Mouse (Mus musculus): ENCODE results near the gene Nudt13. TPM values are rescaled to one million over a fixed set of nuclear protein-coding genes. Genes with fewer than 3 reads are reported as not detected.

The Nudt13 gene
- polyA plus RNA-seq, 1 experiment from 2014 or later: 6.6 TPM

GRCm38 (mm10) chr14:20363230-20363629 is 68.7 kb downstream of the Nudt13 start:
- no peak overlapping the region for H3K4me2 ChIP-seq
- no peak overlapping the region for H3K4me3 ChIP-seq (ENCODE audit: low read depth, low read length)
- ATAC-seq (ENCODE audit: low FRiP score) (no peak), DNase-seq (ENCODE audit: low spot score, missing footprints) (no peak)
- no peak overlapping the region for H3K9ac ChIP-seq (ENCODE audit: low read length)
- 96% methylated on average over 4 of the region's 4 CpGs for WGBS
- no peaks in the 10 kb centered on the region for H3K4me1 ChIP-seq (ENCODE audit: control insufficient read depth, insufficient read depth, low read length)
- H3K9me3 ChIP-seq (ENCODE audit: control insufficient read depth, low read length): no peaks in the 10 kb centered on the region
- peaks cover 21% of the 10 kb centered on the region for H3K36me3 ChIP-seq (ENCODE audit: control insufficient read depth, insufficient read depth, low read length)
- H3K27me3 ChIP-seq (ENCODE audit: control insufficient read depth, insufficient read depth, low read length): no peaks in the 10 kb centered on the region
- no peak overlapping the region for H3K27ac ChIP-seq (ENCODE audit: low read depth, low read length)

Other genes with a start within 250 kb of the Nudt13 start
- 11.3 and 12.6 TPM in 2 replicates for gene Saysd1, start 156.2 kb upstream of the Nudt13 start, polyA plus RNA-seq (2014; fragmentation: Nextera tagmentation; extraction: Ambion mirVana)
- 4.5 and 6.6 TPM in 2 replicates for gene Kcnk5, start 112.9 kb upstream of the Nudt13 start, polyA plus RNA-seq (2014; fragmentation: Nextera tagmentation; extraction: Ambion mirVana)
- gene Kcnk16, start 25.5 kb upstream of the Nudt13 start, polyA plus RNA-seq (2014; fragmentation: Nextera tagmentation; extraction: Ambion mirVana): not detected in 2 replicates
- gene Ecd, start 53.4 kb downstream of the Nudt13 start, polyA plus RNA-seq (2014; fragmentation: Nextera tagmentation; extraction: Ambion mirVana): 73.3 and 74.8 TPM in 2 replicates
- gene Fam149b, start 53.5 kb downstream of the Nudt13 start, polyA plus RNA-seq (2014; fragmentation: Nextera tagmentation; extraction: Ambion mirVana): 53.8 and 58.9 TPM in 2 replicates
- gene Dnajc9, start 94.2 kb downstream of the Nudt13 start, polyA plus RNA-seq (2014; fragmentation: Nextera tagmentation; extraction: Ambion mirVana): 276 and 296 TPM in 2 replicates
- 71.8 and 73.0 TPM in 2 replicates for gene Mrps16, start 98.9 kb downstream of the Nudt13 start, polyA plus RNA-seq (2014; fragmentation: Nextera tagmentation; extraction: Ambion mirVana)
- 0.33 and 0.44 TPM in 2 replicates for gene Cfap70, start 157.5 kb downstream of the Nudt13 start, polyA plus RNA-seq (2014; fragmentation: Nextera tagmentation; extraction: Ambion mirVana)
- 11.9 TPM in 2 replicates for gene Anxa7, start 185.4 kb downstream of the Nudt13 start, polyA plus RNA-seq (2014; fragmentation: Nextera tagmentation; extraction: Ambion mirVana)
- 0.83 and 1.1 TPM in 2 replicates for gene Mss51, start 202.2 kb downstream of the Nudt13 start, polyA plus RNA-seq (2014; fragmentation: Nextera tagmentation; extraction: Ambion mirVana)